Mouse (Mus musculus): ENCODE results near the gene Coro1b.

Gene Coro1b

DNA sequence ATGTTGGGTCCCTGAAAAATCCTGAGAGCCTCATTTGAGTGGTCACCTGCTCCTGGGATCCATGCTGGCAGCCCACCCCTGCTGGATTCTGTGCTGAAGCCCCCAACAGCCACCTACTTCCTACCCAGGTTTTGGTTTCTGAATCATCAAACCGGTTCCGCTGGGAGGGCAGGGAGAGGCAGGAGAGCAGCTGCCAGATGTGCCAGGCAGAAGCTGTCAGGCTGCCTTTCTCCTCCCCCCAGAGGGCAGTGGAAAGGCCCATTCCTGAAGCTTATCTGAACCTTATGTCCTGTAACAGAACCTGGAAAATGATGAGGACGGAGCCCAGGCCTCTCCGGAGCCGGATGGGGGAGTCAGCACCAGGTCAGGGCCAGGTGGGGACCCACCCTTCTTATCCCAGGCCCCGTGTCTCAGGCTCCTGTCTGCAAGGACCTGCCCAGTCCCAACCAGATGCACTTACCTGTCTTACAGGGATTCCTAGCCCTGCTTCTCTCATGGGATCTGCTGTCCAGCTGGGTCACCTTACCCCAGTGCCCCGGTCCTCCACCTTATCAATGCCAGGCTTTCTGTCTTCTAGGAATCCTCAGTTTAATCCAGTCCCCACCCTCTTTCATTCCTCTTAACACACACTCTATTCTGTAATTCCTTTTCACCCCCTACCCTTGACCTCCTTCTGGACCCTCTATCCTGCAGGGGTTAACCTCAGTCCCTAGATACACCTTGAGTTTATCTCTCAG is 21.5 kb upstream of the Coro1b start:
- ChIA-PET POLR2A (interaction anchor here in 3 of 4 experiments (0.5 to 7.3 kb wide), 21 partner anchors 12 to 160 kb away, joined by 3 to 67 read pairs (median 5); partner anchors contain the start of genes Cdk2ap2 (in 3 of the 3), Rad9a (in 2 of the 3), Ankrd13d (in 1 of the 3) and Gpr152 (in 1 of the 3)), CTCF (interaction anchor here in 3 of 4 experiments (0.6 to 3.3 kb wide), 6 partner anchors 10 to 183 kb away, joined by 3 to 29 read pairs (median 7); partner anchors contain the start of genes Gm49405 (in 1 of the 3), Gpr152 (in 1 of the 3), Nudt8 (in 1 of the 3) and Pitpnm1 (in 1 of the 3))

DNA sequence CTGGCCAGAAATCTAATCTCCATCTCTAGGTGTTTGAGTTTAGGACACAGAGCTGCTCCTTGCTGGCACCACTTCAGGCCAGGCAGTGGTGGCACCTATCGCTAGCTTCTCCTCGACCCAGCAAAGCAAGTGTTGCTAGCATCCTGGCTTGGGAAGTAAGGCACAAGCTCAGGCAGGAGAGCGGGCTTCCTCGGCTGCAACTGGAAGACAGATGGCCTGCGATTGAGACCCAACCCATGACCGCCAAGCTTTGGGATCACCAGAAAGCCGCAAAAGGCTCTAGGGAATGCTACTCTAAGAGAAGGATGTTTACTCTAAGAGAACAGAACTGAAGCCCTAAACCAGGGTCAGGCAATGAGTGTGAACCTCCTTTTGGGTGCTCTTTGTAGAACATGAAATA is 19.0 kb upstream of the Coro1b start:
- ChIA-PET CTCF (interaction anchor here in 2 of 4 experiments (0.9 to 1.3 kb wide), 3 partner anchors 41 to 99 kb away, joined by 3 to 6 read pairs (median 3); no protein-coding TSS in a partner anchor), POLR2A (interaction anchor here in 3 of 4 experiments (0.7 to 2.4 kb wide), 10 partner anchors 8 to 129 kb away, joined by 3 to 8 read pairs (median 3); partner anchors contain the start of genes Gm49405 (in 1 of the 3), Gpr152 (in 1 of the 3), Nudt8 (in 1 of the 3) and Rps6kb2 (in 1 of the 3))

DNA sequence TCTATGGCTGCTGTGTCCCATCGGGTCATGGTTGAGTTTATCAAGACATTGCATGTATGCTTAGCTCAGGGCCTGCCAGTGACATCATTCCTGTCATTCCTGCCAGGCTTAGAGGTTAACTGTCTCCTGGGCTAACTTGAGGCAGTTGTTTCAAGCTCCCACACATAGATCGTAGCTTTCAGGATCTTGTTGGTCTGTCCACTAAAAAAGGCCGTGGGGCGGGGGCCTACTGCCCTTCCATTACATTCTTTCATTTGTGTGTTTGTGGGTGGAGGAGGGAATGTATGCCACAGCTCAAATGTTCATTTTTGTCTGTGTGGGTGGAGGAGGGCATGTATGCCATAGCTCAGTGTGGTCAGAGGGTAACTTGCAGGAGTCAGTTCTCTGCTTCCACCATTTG is 18.3 kb upstream of the Coro1b start:
- CTCF ChIA-PET, result interaction anchor here in 3 of 4 experiments (0.6 to 1.3 kb wide), 3 partner anchors 11 to 796 kb away, joined by 3 to 13 read pairs (median 3); no protein-coding TSS in a partner anchor
- POLR2A ChIA-PET, result interaction anchor here (0.6 to 2.4 kb wide), 13 partner anchors 9 to 194 kb away, joined by 3 to 9 read pairs (median 4); partner anchors contain the start of genes Gpr152 (in 2 of the 4), Gm49405 (in 1 of the 4), Nudt8 (in 1 of the 4) and Rps6kb2 (in 1 of the 4)

DNA sequence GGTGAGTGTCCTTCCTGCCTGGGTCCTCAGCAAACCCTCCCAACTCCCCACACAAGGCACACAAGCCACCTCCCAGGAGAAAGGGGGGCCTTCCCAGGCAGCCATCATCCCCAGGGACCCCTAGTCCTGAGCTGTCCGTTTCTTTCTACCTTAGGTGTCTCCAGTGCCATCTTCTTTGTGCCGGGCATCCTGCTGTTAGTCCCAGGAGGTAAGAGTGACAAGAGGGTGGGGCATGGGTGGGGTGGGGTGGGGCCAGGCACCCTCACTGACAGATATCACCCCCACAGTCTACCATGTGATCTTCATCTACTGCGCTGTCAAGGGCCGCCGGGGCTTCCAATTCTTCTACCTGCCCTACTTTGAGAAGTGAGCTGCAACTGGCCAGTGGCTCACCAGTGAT is 17.3 kb upstream of the Coro1b start:
- POLR2A ChIA-PET, result interaction anchor here in 3 of 4 experiments (0.6 to 2.4 kb wide), 5 partner anchors 8 to 773 kb away, joined by 4 to 9 read pairs (median 5); partner anchors contain the start of genes Gpr152 (in 1 of the 3) and Rps6kb2 (in 1 of the 3)
- CTCF ChIA-PET, result interaction anchor here in 1 of 4 experiments (1.3 kb wide), 1 partner anchor 38 kb away, joined by 3 read pairs; no protein-coding TSS in a partner anchor

DNA sequence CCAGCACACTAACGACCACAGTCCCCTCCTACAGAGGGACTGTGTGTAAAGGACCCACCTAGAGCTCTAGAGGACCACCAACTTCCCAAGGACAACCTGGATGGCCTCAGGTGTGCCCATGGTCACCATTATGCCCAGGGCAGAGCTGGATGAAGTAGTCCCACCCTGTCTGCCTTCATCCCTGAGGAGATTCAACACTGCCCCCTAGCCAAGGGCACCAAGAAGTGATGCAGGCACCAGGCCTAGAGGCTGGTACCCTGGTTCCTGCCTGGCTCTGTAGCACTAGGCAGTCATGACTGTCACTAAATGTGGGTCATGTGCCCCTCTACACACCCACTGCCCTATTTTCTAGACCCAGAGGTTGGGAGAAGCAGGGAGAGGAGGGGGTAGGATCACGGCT is 16.7 kb upstream of the Coro1b start:
- ChIA-PET POLR2A (interaction anchor here (0.5 to 2.4 kb wide), 12 partner anchors 7 to 102 kb away, joined by 3 to 9 read pairs (median 4); partner anchors contain the start of genes Gpr152 (in 1 of the 4), Pold4 (in 1 of the 4), Ppp1ca (in 1 of the 4) and Rps6kb2 (in 1 of the 4)), CTCF (interaction anchor here in 1 of 4 experiments (1.3 kb wide), 1 partner anchor 38 kb away, joined by 3 read pairs; no protein-coding TSS in a partner anchor)

DNA sequence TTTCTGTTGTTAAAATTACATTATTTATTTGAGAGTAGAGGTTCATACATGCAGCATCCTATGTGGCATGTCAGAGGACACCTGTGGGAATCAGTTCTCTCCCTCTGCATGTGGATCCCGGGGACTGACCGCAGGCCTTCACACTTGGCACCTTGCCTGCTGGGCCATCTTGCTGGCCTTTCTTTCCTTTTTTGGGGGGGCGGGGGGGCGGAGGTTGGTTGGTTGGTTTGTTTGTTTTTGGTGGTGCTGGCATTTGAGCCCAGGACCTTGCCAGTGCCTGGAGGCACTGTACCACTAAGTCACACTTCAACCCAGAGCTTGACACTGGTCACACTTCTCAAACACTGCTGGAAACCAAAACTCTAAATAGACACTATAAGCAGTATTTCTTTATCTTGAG is 14.1 kb upstream of the Coro1b start:
- CTCF ChIA-PET, result interaction anchor here in 1 of 4 experiments (6.1 kb wide), 1 partner anchor 8 kb away, joined by 29 read pairs; the partner anchor contains the start of gene Aip
- POLR2A ChIA-PET, result interaction anchor here (0.6 to 9.5 kb wide), 11 partner anchors 10 to 689 kb away, joined by 3 to 67 read pairs (median 3); partner anchors contain the start of genes Cdk2ap2 (in 2 of the 4), Aip (in 1 of the 4) and Rps6kb2 (in 1 of the 4)

DNA sequence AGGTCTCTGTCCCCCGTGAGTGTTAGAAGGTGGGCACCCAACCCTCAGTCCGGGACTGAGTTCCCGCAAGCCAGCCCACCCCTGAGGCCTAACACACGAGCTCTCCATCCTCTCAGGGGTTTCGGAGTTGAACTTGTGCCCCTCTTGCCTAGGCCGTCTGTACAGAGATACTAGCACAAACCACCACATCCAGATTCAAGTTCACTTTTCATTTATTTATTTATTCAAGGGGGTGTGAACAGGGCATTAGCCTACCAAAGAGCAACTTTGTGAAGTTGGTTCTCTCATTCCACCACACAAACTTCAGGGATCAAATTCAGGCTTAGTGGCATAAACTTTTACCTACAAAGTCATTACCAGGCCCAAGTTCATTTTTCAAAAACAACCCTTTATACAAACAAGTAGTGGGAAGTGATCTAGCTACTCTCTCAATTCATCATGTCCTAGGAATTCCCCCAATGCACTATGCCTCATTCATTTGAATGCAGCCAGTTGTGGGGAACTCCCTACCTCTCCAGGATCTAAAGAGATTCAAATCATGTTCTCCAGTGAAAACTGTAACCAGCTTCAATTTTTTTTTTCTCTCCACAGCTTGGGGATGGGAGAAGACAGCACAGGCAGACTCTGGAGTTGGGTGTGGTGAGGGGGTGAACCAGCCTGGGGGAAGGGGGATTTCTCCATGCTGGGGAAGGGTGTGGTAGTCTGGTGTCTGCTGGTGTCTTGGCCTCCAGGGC is 13.0 kb upstream of the Coro1b start:
- ChIA-PET CTCF (interaction anchor here in 3 of 4 experiments (0.7 to 6.1 kb wide), 6 partner anchors 9 to 732 kb away, joined by 3 to 29 read pairs (median 4); partner anchors contain the start of genes Aip (in 1 of the 3), Gm49405 (in 1 of the 3) and Nudt8 (in 1 of the 3)), POLR2A (interaction anchor here in 3 of 4 experiments (0.8 to 9.5 kb wide), 9 partner anchors 9 to 88 kb away, joined by 3 to 67 read pairs (median 4); partner anchors contain the start of genes Cdk2ap2 (in 2 of the 3), Aip (in 1 of the 3) and Rps6kb2 (in 1 of the 3))

DNA sequence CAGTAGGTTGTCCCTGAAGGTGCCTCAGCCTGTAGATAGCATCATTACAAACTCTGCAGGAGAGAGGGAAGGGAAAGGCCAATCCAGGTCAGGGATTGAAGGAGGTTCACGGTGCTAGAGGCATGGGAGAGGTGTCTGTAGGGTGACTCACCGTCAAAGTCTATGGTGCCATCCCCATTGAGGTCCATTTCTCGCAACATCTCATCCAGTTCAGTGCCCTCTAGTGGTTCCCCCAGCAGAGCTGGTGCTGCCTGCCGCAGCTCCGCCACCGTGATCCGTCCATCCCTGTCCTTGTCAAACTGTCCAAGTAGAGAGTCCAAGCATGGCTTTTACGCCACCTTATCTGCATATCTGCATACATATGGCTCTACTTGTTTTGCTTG is 12.5 kb upstream of the Coro1b start:
- ChIA-PET CTCF (interaction anchor here in 3 of 4 experiments (0.7 to 6.1 kb wide), 6 partner anchors 10 to 732 kb away, joined by 3 to 29 read pairs (median 4); partner anchors contain the start of genes Aip (in 1 of the 3), Gm49405 (in 1 of the 3) and Nudt8 (in 1 of the 3)), POLR2A (interaction anchor here in 2 of 4 experiments (1.3 to 9.5 kb wide), 4 partner anchors 11 to 39 kb away, joined by 3 to 67 read pairs (median 4); partner anchors contain the start of genes Aip (in 1 of the 2) and Cdk2ap2 (in 1 of the 2))

DNA sequence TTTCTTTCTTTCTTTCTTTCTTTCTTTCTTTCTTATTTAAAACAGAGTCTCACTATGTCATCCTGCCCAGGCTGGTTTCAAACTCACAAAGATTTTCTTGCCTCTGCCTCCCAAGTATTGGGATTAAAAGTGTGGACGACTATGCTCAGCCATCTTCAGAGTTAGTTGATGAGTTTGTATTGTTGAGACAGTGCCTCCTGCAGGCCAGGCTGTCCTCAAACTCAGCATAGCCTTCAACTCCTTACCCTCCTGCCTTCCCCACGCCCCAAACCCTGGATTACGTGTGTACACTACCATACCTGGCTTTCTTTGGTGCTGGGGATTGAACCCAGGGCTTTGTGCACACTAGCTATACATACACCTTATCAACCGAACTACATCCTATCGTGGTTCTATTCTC is 12.0 kb upstream of the Coro1b start:
- CTCF ChIA-PET, result interaction anchor here in 3 of 4 experiments (0.6 to 6.1 kb wide), 7 partner anchors 10 to 731 kb away, joined by 3 to 29 read pairs (median 4); partner anchors contain the start of genes Aip (in 1 of the 3), Gm49405 (in 1 of the 3) and Nudt8 (in 1 of the 3)
- POLR2A ChIA-PET, result interaction anchor here in 2 of 4 experiments (0.8 to 9.5 kb wide), 10 partner anchors 11 to 79 kb away, joined by 3 to 67 read pairs (median 4); partner anchors contain the start of genes Aip (in 1 of the 2), Cdk2ap2 (in 1 of the 2) and Rad9a (in 1 of the 2)

DNA sequence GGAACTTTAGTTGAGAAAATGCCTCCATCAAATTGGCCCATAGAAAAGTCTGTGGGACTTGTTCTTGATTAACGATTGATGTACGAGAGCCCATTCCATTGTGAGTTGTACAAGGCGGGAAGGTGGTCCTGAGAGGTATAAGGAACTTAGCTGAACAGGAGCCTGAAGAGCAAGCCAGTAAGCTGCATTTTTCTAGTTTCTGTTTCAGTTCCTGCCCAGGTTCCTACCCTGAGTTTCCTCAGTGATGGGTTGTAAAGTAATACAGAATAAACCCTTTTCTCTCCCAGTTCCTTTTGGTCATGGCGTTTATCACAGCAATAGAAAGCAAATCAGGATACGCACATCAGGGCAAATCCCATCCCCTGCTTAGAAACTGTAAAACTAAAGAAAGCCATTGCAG is 10.5 kb upstream of the Coro1b start:
- ChIA-PET CTCF (interaction anchor here in 3 of 4 experiments (0.6 to 6.1 kb wide), 14 partner anchors 12 to 913 kb away, joined by 3 to 29 read pairs (median 4); partner anchors contain the start of genes Ndufv1 (in 2 of the 3), Aip (in 1 of the 3), Cdk2ap2 (in 1 of the 3) and Kdm2a (in 1 of the 3)), POLR2A (interaction anchor here (0.7 to 9.5 kb wide), 21 partner anchors 9 to 351 kb away, joined by 3 to 67 read pairs (median 5); partner anchors contain the start of genes Cdk2ap2 (in 2 of the 4), Rps6kb2 (in 2 of the 4), Aip (in 1 of the 4) and Rad9a (in 1 of the 4))

DNA sequence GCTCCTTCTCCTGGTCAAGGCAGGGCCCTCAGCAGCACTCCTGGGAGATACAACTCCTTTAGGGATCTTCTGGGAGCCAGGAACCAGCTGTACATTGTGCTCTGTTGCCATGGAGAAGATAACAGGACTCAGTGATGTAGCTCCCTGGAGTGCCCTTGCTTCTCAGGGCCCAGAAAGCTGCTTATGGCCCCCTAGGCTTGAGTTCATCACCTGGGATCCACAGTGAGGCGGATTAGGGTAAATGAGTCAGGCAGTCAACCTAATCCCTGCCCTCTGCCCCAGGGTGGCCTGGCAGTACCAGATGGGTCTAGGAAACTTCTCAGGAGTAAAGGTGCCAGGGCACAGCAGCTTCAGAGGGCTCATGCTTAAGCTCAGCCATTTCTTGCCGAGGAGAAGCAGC is 9.0 kb upstream of the Coro1b start, which contains the start of gene Gpr152:
Gene Gpr152, plus strand, starts transcription at position 342 of the 400 bp plus-strand sequence.
- CTCF ChIA-PET, result interaction anchor here in 3 of 4 experiments (0.5 to 6.1 kb wide), 3 partner anchors 13 to 422 kb away, joined by 3 to 29 read pairs (median 8); partner anchors contain the start of gene Aip (in 1 of the 3)
- POLR2A ChIA-PET, result interaction anchor here in 3 of 4 experiments (0.5 to 9.5 kb wide), 17 partner anchors 8 to 179 kb away, joined by 3 to 67 read pairs (median 4); partner anchors contain the start of genes Rps6kb2 (in 2 of the 3), Aip (in 1 of the 3), Cdk2ap2 (in 1 of the 3) and Rad9a (in 1 of the 3)

DNA sequence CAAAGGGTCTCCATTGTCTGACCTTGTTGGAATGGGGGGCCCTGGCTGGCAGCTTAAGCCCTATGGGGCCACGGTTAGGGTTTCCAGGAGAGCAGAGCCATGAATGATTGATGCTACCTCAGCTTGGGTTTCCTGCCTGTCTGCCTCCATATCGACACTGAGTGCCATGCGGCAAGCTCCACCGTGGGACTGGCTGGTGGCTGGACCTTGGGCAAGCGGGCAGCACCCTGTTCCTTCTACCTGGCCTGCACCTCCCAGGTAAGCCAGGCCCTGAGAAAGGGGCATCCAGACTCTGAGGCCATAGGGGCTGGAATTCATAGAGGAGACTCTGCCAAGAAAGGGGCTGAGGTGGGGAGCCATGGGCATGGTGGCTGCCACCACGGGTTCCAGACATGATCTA is 8.3 kb upstream of the Coro1b start:
- ChIA-PET POLR2A (interaction anchor here (0.7 to 9.5 kb wide), 12 partner anchors 9 to 83 kb away, joined by 3 to 67 read pairs (median 4); partner anchors contain the start of genes Rps6kb2 (in 2 of the 4) and Aip (in 1 of the 4)), CTCF (interaction anchor here in 3 of 4 experiments (0.6 to 6.1 kb wide), 3 partner anchors 14 to 16 kb away, joined by 3 to 29 read pairs (median 13); partner anchors contain the start of gene Aip (in 1 of the 3))

DNA sequence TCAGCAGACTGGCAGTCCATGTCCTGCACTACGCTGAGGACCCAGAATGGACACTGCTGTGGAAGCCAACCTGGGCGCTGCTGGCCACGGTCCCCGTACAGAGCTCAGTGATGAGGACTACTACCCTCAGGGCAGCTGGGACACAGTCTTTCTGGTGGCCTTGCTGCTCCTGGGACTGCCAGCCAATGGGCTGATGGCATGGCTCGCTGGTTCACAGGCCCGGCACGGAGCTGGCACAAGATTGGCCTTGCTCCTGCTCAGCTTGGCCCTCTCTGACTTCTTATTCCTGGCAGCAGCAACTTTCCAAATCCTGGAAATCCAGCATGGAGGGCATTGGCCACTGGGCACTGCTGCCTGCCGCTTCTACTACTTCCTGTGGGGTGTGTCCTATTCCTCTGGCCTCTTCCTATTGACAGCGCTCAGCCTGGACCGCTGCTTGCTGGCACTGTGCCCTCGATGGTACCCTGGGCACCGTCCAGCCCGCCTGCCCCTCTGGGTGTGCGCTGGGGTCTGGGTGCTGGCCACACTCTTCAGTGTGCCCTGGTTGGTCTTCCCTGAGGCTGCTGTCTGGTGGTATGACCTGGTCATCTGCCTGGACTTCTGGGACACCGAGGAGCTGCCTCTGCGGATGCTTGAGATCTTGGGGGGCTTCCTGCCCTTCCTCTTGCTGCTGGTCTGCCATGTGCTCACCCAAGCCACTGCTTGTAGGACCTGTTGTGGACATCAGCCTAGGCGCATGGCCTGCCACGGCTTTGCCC is 5.8 kb upstream of the Coro1b start:
- ChIA-PET POLR2A (interaction anchor here (0.6 to 9.5 kb wide), 10 partner anchors 8 to 130 kb away, joined by 3 to 67 read pairs (median 4); partner anchors contain the start of genes Aip (in 1 of the 4) and Ndufv1 (in 1 of the 4)), CTCF (interaction anchor here in 1 of 4 experiments (0.6 to 0.8 kb wide), 2 partner anchors 17 to 18 kb away, joined by 3 to 4 read pairs; partner anchors contain the start of gene Aip)

DNA sequence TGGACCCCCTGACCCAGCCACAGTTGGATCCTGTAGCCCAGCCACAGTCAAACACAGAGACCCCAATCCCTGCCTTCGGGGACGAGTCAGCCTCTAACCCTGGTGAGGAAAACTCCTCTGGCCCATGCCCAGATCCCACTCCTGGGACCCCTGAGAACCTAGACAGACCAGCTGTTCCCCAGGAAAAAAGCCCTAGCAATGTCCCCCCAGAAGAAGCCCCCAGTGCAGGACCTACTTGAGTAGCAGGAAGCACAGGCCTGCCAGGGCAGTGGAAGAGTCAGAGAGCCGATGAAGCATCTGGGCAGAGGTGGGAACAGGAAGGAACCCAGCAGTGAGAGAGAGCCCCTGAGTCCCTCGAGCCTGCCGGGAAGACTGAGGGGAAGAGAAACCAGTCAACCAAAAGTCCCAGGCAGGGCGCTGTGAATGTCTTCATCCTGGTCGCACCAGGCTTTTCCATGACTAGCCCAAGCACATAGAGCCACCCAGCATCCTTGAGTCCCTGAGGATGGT is 4.6 kb upstream of the Coro1b start, which contains the start of gene Cabp4:
Gene Cabp4, minus strand, starts transcription at position 275 of the 510 bp plus-strand sequence.
- CTCF ChIA-PET, result no interaction called here
- POLR2A ChIA-PET, result interaction anchor here in 2 of 4 experiments (1.0 to 9.5 kb wide), 5 partner anchors 11 to 88 kb away, joined by 3 to 67 read pairs (median 3); partner anchors contain the start of genes Aip (in 1 of the 2), Carns1 (in 1 of the 2) and Cdk2ap2 (in 1 of the 2)
